Mouse (Mus musculus) thymus, postnatal 0 days (tissue): ENCODE results near the gene Lpin2. TPM values are rescaled to one million over a fixed set of nuclear protein-coding genes. Genes with fewer than 3 reads are reported as not detected.
A peak's percentile ranks its signal among the peaks of the same experiment; 100 is the strongest.

Experiments
- DNase-seq: peaks from one replicate; pipeline ENCODE4 v3.0.0-alpha.2; 2015; ENCODE audit warnings: low spot score
- polyA plus RNA-seq: library from polyadenylated mRNA; unstranded; fragments of >200 nt; fragmentation: Nextera tagmentation; extraction: Ambion mirVana; gene quantifications from 2 replicates; pipeline ENCODE4 v1.2.1, GENCODE M21; 2015

Lpin2 gene
- polyA plus RNA-seq, 1 experiment from 2014 or later = 19.8 TPM

- DNase-seq = no peak
Observed at GRCm38 (mm10) chr17:71199346-71199745, 17.0 kb downstream of the Lpin2 start.

GRCm38 (mm10) chr17:71202136-71202535, 19.8 kb downstream of the Lpin2 start:
- DNase-seq = no peak

- DNase-seq = peak; percentile 20
Observed at GRCm38 (mm10) chr17:71203998-71204808, 21.8 kb downstream of the Lpin2 start.

- peak; percentile 49 for DNase-seq
Observed at GRCm38 (mm10) chr17:71204809-71205091, 22.4 kb downstream of the Lpin2 start.

- DNase-seq = no peak
Observed at GRCm38 (mm10) chr17:71206136-71206893, 24.0 kb downstream of the Lpin2 start.

GRCm38 (mm10) chr17:71207268-71207667, 24.9 kb downstream of the Lpin2 start:
- no peak for DNase-seq

- DNase-seq = no peak
Observed at GRCm38 (mm10) chr17:71208376-71208775, 26.0 kb downstream of the Lpin2 start.

- no peak for DNase-seq
Observed at GRCm38 (mm10) chr17:71208921-71209320, 26.6 kb downstream of the Lpin2 start.

GRCm38 (mm10) chr17:71209936-71210335, 27.6 kb downstream of the Lpin2 start:
- no peak for DNase-seq

GRCm38 (mm10) chr17:71211962-71212646, 29.7 kb downstream of the Lpin2 start:
- DNase-seq = no peak

GRCm38 (mm10) chr17:71213666-71214065, 31.3 kb downstream of the Lpin2 start:
- no peak for DNase-seq

- no peak for DNase-seq
Observed at GRCm38 (mm10) chr17:71214514-71215240, 32.3 kb downstream of the Lpin2 start.

- no peak for DNase-seq
Observed at GRCm38 (mm10) chr17:71215241-71215839, 33.0 kb downstream of the Lpin2 start.

- DNase-seq = no peak
Observed at GRCm38 (mm10) chr17:71216263-71216662, 33.9 kb downstream of the Lpin2 start.

- DNase-seq = no peak
Observed at GRCm38 (mm10) chr17:71217111-71217685, 34.8 kb downstream of the Lpin2 start.

- no peak for DNase-seq
Observed at GRCm38 (mm10) chr17:71221383-71221782, 39.0 kb downstream of the Lpin2 start.

- no peak for DNase-seq
Observed at GRCm38 (mm10) chr17:71223676-71224075, 41.3 kb downstream of the Lpin2 start.

- no peak for DNase-seq
Observed at GRCm38 (mm10) chr17:71224521-71224920, 42.2 kb downstream of the Lpin2 start.

GRCm38 (mm10) chr17:71225091-71225490, 42.7 kb downstream of the Lpin2 start:
- peak; percentile 61 for DNase-seq

GRCm38 (mm10) chr17:71227128-71227895, 45.0 kb downstream of the Lpin2 start:
- DNase-seq = no peak
